Mouse (Mus musculus): ENCODE data around the gene Pik3cd.

- TF ChIP-seq POLR2A (IDR thresholded peaks at IDR 0.05; ENCODE audit: insufficient read length, low read depth) (no peak), TCF12 (IDR thresholded peaks at IDR 0.05; ENCODE audit: insufficient read depth, poor library complexity, severe bottlenecking) (no peak), MAX (IDR thresholded peaks at IDR 0.05; ENCODE audit: low read depth) (no peak), USF1 (IDR thresholded peaks at IDR 0.05; ENCODE audit: low read depth) (no peak), CEBPB (IDR thresholded peaks at IDR 0.05; ENCODE audit: insufficient read depth, poor library complexity, severe bottlenecking) (no peak), POLR2AphosphoS2 (IDR thresholded peaks at IDR 0.05; ENCODE audit: insufficient read length, low read depth) (no peak), E2F4 (IDR thresholded peaks at IDR 0.05; ENCODE audit: insufficient read depth) (no peak), MYOG (IDR thresholded peaks at IDR 0.05; ENCODE audit: control insufficient read depth in 1 of 3, insufficient read depth in 1 of 3, insufficient read length in 2 of 3, low read depth in 2 of 3) (no peak)
Observed at GRCm38 (mm10) chr4:149690828-149691280, 11.5 kb downstream of the Pik3cd start.
